Mouse (Mus musculus) testis, adult 2 months (tissue): Measurements from ENCODE around the gene Pigu. TPM values are rescaled to one million over a fixed set of nuclear protein-coding genes. Genes with fewer than 3 reads are reported as not detected.

Experiments used
- H3K27ac ChIP-seq: fragments of 200-500 bp; 2 replicates; pipeline ENCODE4 v1.5.1; 2012; ENCODE audit warnings: low read depth, low read length; ENCODE audit not compliant: control insufficient read depth, insufficient read depth
- H3K27me3 ChIP-seq: fragments of 200-500 bp; 2 replicates; pipeline ENCODE4 v1.6.1; 2012; ENCODE audit warnings: mild to moderate bottlenecking, low read length, moderate library complexity; ENCODE audit not compliant: control insufficient read depth, insufficient read depth
- H3K36me3 ChIP-seq: fragments of 200-500 bp; 2 replicates; pipeline ENCODE4 v1.6.1; 2012; ENCODE audit warnings: mild to moderate bottlenecking, low read length; ENCODE audit not compliant: control insufficient read depth, insufficient read depth
- H3K4me1 ChIP-seq: fragments of 200-500 bp; 2 replicates; pipeline ENCODE4 v1.6.1; 2012; ENCODE audit warnings: low read length; ENCODE audit not compliant: control insufficient read depth, insufficient read depth
- H3K4me3 ChIP-seq: fragments of 200-500 bp; 2 replicates; pipeline ENCODE4 v1.5.1; 2012; ENCODE audit warnings: low read depth, mild to moderate bottlenecking, low read length, moderate library complexity, mixed read lengths; ENCODE audit not compliant: control insufficient read depth
- CTCF ChIP-seq: fragments of 200-500 bp; IDR thresholded peaks from 2 replicates; pipeline ENCODE4 v1.5.1; 2012; ENCODE audit warnings: low read depth, mild to moderate bottlenecking, inconsistent platforms, low read length, moderate library complexity; ENCODE audit not compliant: control insufficient read depth, insufficient read depth, insufficient replicate concordance
- POLR2A ChIP-seq: fragments of 200-500 bp; IDR thresholded peaks from 2 replicates; pipeline ENCODE4 v1.6.1; 2012; ENCODE audit warnings: low read depth, mild to moderate bottlenecking, inconsistent platforms, low read length, moderate library complexity; ENCODE audit not compliant: control insufficient read depth
- polyA plus RNA-seq: library from polyadenylated mRNA; depleted of rRNA; stranded (reverse); fragments of >200 nt; gene quantifications from 2 replicates; pipeline ENCODE4 v1.2.3, GENCODE M21; 2012

Pigu gene
- polyA plus RNA-seq, 1 experiment: 36.9 TPM

- Histone ChIP-seq H3K4me3 (peak within 1 kb of the TSS; percentile 97), H3K27me3 (no peaks in the 10 kb centered on the region; the same call in 1 of the 2 replicates), H3K36me3 (no peaks in the 10 kb centered on the region), H3K4me1 (peaks cover 4% of the 10 kb centered on the region), H3K27ac (peak within 1 kb of the TSS; percentile 97)
- TF ChIP-seq CTCF (no peak), POLR2A (no peak)
These were observed 23.2 kb upstream of the Pigu start, which contains the start of gene Trp53inp2 for GRCm38 (mm10) chr2:155380261-155381059. Gene Trp53inp2, plus strand, starts transcription at chr2:155381059.

- Histone ChIP-seq H3K27me3 (no peaks in the 10 kb centered on the region; the same call in 1 of the 2 replicates), H3K27ac (no peak overlapping the region), H3K4me3 (no peak overlapping the region), H3K36me3 (no peaks in the 10 kb centered on the region), H3K4me1 (peaks cover 2% of the 10 kb centered on the region)
- TF ChIP-seq CTCF (no peak), POLR2A (no peak)
These were observed 19.0 kb upstream of the Pigu start for GRCm38 (mm10) chr2:155376191-155376590.

GRCm38 (mm10) chr2:155374521-155374920, 17.3 kb upstream of the Pigu start:
- Histone ChIP-seq H3K27ac (no peak overlapping the region), H3K27me3 (no peaks in the 10 kb centered on the region), H3K4me1 (peaks cover 2% of the 10 kb centered on the region; the same call in 1 of the 2 replicates), H3K36me3 (no peaks in the 10 kb centered on the region), H3K4me3 (no peak overlapping the region)
- TF ChIP-seq POLR2A (no peak), CTCF (no peak)

- Histone ChIP-seq H3K27ac (no peak overlapping the region), H3K4me3 (no peak overlapping the region), H3K27me3 (no peaks in the 10 kb centered on the region), H3K36me3 (no peaks in the 10 kb centered on the region), H3K4me1 (peaks cover 2% of the 10 kb centered on the region; the same call in 1 of the 2 replicates)
- TF ChIP-seq CTCF (no peak), POLR2A (no peak)
These were observed 16.7 kb upstream of the Pigu start for GRCm38 (mm10) chr2:155373886-155374285.

GRCm38 (mm10) chr2:155373302-155373701, 16.1 kb upstream of the Pigu start:
- no peaks in the 10 kb centered on the region for H3K36me3 ChIP-seq
- TF ChIP-seq POLR2A: no peak
- no peak for TF ChIP-seq CTCF
- H3K27me3 ChIP-seq: no peaks in the 10 kb centered on the region
- no peak overlapping the region for H3K27ac ChIP-seq
- no peak overlapping the region for H3K4me3 ChIP-seq
- H3K4me1 ChIP-seq: peaks cover 2% of the 10 kb centered on the region; the same call in 1 of the 2 replicates

- Histone ChIP-seq H3K27me3 (no peaks in the 10 kb centered on the region), H3K4me1 (peaks cover 2% of the 10 kb centered on the region; the same call in 1 of the 2 replicates), H3K27ac (no peak overlapping the region), H3K36me3 (no peaks in the 10 kb centered on the region), H3K4me3 (no peak overlapping the region)
- TF ChIP-seq CTCF (no peak), POLR2A (no peak)
These were observed 15.2 kb upstream of the Pigu start for GRCm38 (mm10) chr2:155372451-155372850.

- TF ChIP-seq CTCF (no peak), POLR2A (no peak)
- Histone ChIP-seq H3K27ac (peak overlapping the region; percentile 58), H3K4me3 (no peak overlapping the region), H3K36me3 (no peaks in the 10 kb centered on the region), H3K4me1 (no peaks in the 10 kb centered on the region), H3K27me3 (no peaks in the 10 kb centered on the region)
These were observed 12.2 kb upstream of the Pigu start for GRCm38 (mm10) chr2:155369333-155369883.
